Mouse (Mus musculus) layer of hippocampus, adult 6 months (tissue): ENCODE measurements around the gene Gm8660. TPM values are rescaled to one million over a fixed set of nuclear protein-coding genes. Genes with fewer than 3 reads are reported as not detected.

ENCODE experiments used
- long read RNA-seq, 2 experiments: library from polyadenylated mRNA; unstranded; transcript quantifications; one replicate each; pipeline ENCODE4 v2.0.0; 2019 to 2020
- polyA plus RNA-seq: library from polyadenylated mRNA; unstranded; fragments of <200 nt; fragmentation: Nextera tagmentation; gene quantifications from 2 replicates; pipeline ENCODE4 v1.2.3, GENCODE M21; 2021

Gm8660 gene
- polyA plus RNA-seq: not detected in 2 replicates
- long read RNA-seq, experiment 1: 0 reads
- long read RNA-seq, experiment 2: 0 reads

GRCm38 (mm10) chr7:22370939-22371338 lies at the start of gene Gm8660:
Gm8660 (minus strand) TSS chr7:22371039.

DNA sequence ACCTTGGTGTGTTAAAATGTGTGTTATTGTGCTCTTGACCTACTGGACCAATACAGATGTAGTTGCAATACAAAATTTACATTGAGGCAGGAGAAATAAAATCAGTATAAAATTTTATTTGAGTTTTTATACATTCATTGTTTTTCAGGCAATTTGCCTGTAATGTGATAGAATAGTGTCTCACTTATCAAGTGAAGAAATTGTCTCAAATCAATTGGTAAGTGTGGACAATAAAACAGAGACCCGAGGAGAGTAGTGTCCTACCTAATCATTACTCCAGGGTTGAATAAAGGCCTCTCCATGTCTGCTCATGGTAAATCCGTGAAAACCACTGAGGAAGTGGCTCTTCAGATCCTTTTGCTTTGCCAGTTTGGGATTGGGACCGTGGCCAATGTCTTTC lies 42.4 kb upstream of the Gm8660 start, which contains the start of gene Vmn1r148:
Gene Vmn1r148, plus strand, starts transcription at position 301 of the 400 bp plus-strand sequence.

GRCm38 (mm10) chr7:22329617-22330016 lies 41.2 kb downstream of the Gm8660 start, which contains the start of gene Gm4187:
Gm4187 (minus strand) TSS chr7:22329717.

Other genes starting within 250 kb of the Gm8660 start
- gene Gm10666, start 236.3 kb downstream of the Gm8660 start, polyA plus RNA-seq: not detected in 2 replicates
- gene Vmn1r142, start 207.0 kb downstream of the Gm8660 start, polyA plus RNA-seq: not detected in 2 replicates
- gene Vmn1r143, start 181.7 kb downstream of the Gm8660 start, polyA plus RNA-seq: not detected in 2 replicates
- not detected in 2 replicates for gene Gm8653, start 169.8 kb downstream of the Gm8660 start, polyA plus RNA-seq
- gene Gm8453, start 141.6 kb downstream of the Gm8660 start, polyA plus RNA-seq: not detected in 2 replicates
- gene Gm4187, start 41.3 kb downstream of the Gm8660 start, polyA plus RNA-seq: not detected in 2 replicates
- not detected in 2 replicates for gene Vmn1r148, start 42.5 kb upstream of the Gm8660 start, polyA plus RNA-seq
- not detected in 2 replicates for gene Vmn1r149, start 67.2 kb upstream of the Gm8660 start, polyA plus RNA-seq
- not detected in 2 replicates for gene Gm10665, start 93.0 kb upstream of the Gm8660 start, polyA plus RNA-seq
- not detected in 2 replicates for gene Vmn1r151, start 128.6 kb upstream of the Gm8660 start, polyA plus RNA-seq
- gene Vmn1r152, start 151.9 kb upstream of the Gm8660 start, polyA plus RNA-seq: not detected in 2 replicates
- gene Gm8677, start 163.8 kb upstream of the Gm8660 start, polyA plus RNA-seq: not detected in 2 replicates
- not detected in 2 replicates for gene Gm4201, start 194.3 kb upstream of the Gm8660 start, polyA plus RNA-seq
- gene Gm4565, start 217.1 kb upstream of the Gm8660 start, polyA plus RNA-seq: not detected in 2 replicates